Mouse (Mus musculus) embryo, embryonic 9.5 days (tissue): ENCODE measurements around the gene Wdr44.
A peak's percentile ranks its signal among the peaks of the same experiment; 100 is the strongest.
"Not testable (repeated sequence)": the region's sequence is repeated elsewhere in the genome, so short reads cannot be mapped to it uniquely, and the experiment has no call there.

Source experiments
- DNase-seq: peaks from one replicate; pipeline ENCODE4 v3.0.0-alpha.2; 2017; ENCODE audit errors: extremely low spot score

Gene Wdr44

DNA sequence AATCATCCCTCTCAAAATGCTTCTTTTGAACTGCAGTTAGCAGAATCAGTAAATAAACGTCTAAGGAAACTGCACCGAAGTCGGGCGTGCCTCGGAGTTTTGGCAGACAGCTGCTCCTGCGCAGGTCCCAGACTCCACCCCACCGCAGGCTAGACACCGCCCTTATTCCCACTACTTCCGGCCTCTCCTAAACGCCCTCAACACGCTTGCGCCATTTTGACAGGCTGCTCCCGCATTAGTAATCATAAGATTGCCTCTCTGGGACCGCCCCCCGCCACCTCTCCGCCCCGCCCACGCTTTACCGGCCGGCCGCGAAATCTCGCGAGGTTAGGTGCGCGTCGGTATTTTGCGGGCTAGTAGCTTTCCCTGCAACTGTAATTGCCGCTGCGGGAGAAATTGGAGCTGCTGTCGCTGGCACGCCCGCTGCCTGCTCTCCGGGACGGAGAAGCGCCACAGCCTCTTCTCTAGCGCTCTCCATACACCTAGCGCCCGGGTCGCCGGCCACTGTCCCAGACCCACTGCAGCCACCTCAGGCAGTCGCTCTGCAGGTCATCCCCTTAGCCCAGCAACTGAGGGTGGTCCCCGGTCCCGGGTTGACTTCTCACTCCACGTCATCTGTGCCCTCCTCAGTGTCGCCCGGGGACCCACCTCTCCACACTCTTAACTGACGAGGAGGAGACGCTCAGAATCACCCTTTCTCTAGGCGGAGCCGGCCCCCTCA lies at the start of gene Wdr44:
Gene Wdr44, plus strand, starts transcription at position 330 of the 721 bp plus-strand sequence.
- peak; percentile 90 for DNase-seq

GRCm38 (mm10) chrX:23648371-23648770 lies 44.5 kb upstream of the Wdr44 start:
- DNase-seq: no peak

- DNase-seq: no peak
These were observed 30.6 kb upstream of the Wdr44 start for GRCm38 (mm10) chrX:23662216-23662615.

DNA sequence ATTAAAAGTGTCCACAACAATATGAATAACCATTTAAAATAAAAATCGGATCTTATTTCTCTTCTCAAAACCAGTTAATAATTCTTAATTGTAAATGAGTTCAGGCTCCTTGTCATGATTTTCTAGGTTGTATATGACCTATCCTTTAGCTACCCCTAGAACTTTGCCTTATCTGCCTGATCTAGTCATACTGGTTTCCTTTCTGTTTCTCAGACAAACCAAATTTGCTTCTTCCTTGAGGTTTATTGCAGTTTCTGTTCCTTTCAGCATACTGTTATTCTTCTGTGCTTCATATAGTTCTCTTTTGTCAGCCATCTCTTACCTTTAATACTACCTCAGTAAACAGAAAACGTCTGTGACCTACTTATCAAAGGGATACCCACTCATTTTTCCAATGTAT lies 19.7 kb upstream of the Wdr44 start:
- DNase-seq: no peak

GRCm38 (mm10) chrX:23675450-23675849 lies 17.4 kb upstream of the Wdr44 start:
- DNase-seq: no peak

GRCm38 (mm10) chrX:23676583-23676982 lies 16.3 kb upstream of the Wdr44 start:
- DNase-seq: no peak

DNA sequence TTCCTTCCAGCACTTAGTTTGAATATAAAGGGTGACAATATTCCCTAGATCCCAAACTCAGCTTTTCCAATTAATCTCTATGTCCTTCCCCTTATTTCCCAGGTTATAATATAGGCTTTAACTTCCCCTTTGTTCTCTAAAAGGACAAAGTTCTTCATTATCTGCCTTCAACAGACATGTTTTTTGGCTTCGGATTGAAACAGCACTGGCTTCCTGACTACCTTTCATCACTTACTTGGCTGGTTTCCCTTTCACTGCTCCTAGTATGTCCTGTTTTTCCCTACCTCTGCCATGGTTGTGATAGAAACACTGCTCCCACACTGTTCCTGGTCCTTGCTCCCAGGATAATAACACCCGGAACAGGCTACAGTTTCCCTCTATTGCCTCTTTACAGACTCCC lies 15.3 kb upstream of the Wdr44 start:
- no peak for DNase-seq

- no peak for DNase-seq
These were observed 522 bp upstream of the Wdr44 start for GRCm38 (mm10) chrX:23692336-23692721.

- no peak for DNase-seq
These were observed 871 bp downstream of the Wdr44 start for GRCm38 (mm10) chrX:23693443-23694400.

- DNase-seq: no peak
These were observed 1.7 kb downstream of the Wdr44 start for GRCm38 (mm10) chrX:23694588-23694987.

- no peak for DNase-seq
These were observed 2.3 kb downstream of the Wdr44 start for GRCm38 (mm10) chrX:23695109-23695508.

GRCm38 (mm10) chrX:23697346-23697745 lies 4.5 kb downstream of the Wdr44 start:
- no peak for DNase-seq

DNA sequence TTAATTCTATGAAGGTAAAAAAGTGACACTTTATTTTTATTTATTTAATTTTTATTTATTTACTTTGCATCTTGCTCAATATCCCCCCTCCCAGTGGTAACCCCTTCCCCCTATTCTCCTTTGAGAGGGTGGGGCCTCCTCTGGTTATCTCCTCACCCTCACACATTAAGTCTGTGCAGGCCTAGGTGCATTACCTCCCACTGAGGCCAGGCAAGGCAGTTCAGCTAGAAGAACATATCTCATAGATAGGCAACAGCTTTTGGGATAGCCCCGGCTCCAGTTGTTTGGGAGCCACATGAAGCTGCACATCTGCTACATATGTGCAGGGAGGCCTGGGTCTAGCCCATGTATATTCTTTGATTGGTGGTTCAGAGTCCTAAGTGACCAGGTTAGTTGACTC lies 6.2 kb downstream of the Wdr44 start:
- DNase-seq: no peak

DNA sequence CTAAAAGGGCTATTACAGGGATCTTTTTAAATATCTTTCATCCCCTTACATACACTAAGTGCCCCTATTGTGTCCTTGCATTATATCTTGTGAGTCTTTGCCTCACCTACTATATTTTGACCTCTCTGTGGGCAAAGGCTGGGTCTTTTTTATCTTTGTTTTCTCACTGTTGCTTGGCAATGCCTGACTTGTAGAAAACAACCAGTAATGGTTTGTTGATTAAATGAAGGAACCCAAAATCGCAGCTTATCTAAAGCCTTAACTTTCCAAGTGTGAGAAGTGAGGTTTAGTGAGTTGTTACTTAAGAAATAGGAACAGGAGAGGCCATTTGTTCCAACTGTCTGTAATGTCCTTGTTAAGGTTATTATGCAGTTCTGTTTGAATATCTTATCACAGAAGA lies 24.4 kb downstream of the Wdr44 start:
- no peak for DNase-seq

- no peak for DNase-seq
These were observed 34.6 kb downstream of the Wdr44 start for GRCm38 (mm10) chrX:23727463-23727862.

DNA sequence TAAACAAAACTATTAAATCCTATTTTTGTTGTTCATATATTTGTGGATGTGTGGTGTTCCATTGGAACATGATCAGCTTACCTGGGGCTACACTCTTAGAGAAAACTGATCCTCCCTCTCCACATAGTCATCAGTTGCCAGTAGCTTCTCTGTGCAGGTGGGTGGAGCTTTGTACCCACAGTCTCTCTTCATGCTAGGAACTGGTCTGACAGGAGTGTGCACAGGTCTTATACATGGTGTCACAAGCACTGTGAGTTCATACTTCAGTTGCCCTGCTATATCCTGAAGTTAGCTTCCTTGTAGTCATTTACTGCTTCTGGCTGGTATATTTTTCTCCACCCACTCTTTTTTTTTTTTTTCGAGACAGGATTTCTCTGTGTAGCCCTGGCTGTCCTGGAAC lies 61.8 kb downstream of the Wdr44 start:
- no peak for DNase-seq

DNA sequence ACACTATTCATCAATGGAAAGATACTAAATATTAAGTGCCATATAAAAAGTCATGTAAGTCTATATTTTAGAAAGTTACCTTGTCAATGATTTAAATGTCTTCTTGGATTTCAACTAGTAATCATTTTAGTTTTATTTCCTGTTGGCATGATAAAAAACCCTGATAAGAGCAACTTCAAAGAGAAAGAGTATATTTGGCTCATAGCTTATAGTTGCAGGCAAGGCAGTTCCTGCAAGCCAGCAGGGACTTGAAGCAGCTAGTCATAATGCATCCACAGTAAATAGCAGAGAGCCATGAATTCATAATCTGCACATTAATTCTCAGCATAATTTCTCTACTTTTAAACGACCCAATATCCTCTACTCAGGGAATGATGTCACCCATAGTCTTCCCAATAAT lies 75.0 kb downstream of the Wdr44 start:
- no peak for DNase-seq

GRCm38 (mm10) chrX:23807125-23807524 lies 114.3 kb downstream of the Wdr44 start:
- DNase-seq: no peak

DNA sequence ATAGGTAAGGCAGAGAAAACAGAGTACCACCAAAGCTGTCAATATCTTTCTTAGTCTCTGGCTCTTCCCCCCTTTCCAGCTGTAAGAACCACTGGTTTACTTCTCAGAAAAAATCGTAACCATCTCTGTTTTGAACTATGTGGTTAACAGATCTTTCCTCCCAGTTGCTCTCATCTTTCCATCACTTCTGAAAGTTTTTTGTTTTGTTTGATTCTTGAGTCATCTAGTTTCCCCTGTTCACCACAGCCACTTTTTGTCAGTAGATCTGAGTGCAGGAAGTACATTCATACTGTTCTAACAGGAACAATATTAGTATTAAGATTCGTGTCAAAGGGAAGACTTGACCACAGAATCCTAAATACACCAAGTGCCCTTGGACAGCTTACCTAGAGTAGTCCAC lies 117.5 kb downstream of the Wdr44 start:
- DNase-seq: no peak

DNA sequence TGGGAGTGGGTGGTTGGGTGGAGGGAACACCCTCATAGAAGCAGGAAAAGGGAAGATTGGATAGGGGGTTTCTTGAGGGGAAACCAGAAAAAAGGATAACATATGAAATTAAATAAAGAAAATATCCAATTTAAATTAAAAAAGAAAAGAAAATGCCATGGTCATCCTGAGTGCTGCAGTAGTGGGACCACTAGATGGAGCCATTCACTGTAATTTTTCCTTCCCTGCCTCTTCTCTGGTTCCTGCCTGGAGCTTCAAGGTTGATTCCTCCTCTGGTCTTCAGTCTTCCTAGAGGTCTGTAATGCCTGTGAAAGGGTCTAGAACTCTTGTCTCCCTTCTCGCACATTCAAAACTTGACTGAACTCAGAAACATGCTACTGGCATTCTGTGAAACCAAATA lies 120.4 kb downstream of the Wdr44 start:
- not testable (repeated sequence) for DNase-seq

DNA sequence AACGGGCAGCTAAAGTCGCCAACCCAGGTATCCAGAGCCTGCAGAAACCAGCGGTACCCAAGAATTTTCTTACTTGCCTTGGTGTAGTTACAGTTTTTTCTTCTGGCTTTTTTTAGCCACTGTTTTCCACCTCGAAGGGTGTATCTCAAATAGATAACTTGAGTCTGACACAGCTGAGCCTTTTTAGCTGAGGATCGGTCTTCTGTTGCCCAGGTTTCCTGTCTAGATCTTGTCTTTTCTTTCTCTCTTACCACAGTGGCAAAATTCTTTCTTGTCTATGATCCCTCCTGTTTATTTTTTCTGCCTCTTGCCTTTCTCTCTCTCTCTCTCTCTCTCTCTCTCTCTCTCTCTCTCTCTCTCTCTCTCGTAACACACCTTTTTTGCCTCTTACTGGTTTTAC lies 130.0 kb downstream of the Wdr44 start:
- not testable (repeated sequence) for DNase-seq

DNA sequence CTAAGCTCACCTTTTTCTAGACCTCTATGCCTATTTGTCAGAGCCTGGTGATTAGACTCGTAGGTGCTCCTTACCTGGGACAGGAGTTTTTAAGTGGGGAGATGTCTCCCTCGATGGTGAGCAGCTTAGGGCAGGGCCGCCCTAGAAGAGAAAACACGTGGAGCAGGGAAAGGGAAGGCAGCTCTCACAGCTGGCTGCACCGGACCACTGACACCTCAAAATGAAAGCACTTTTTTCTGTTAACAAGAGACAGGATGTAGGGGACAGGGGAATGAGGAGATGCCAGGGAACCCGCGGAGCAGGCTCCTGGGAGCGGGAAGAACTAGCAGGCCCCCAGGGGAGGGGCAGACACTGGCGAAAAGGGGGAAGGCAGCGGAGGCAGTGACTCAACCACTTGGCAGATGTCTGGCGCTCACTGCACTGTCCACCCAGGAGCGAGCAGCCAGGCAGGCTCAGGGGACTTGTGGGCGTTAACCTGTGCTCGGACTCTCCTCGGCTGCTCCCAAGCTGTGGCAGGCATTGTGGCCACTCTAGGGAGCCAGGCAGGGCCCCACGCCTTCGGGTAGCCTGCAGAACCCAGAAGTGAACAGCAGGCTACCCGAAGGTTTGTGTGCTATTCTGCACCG lies 130.7 kb downstream of the Wdr44 start:
- DNase-seq: no peak
